Mouse (Mus musculus): ENCODE results near the gene Gm45208. TPM values are rescaled to one million over a fixed set of nuclear protein-coding genes. Genes with fewer than 3 reads are reported as not detected.
"Not testable (repeated sequence)": the region's sequence is repeated elsewhere in the genome, so short reads cannot be mapped to it uniquely, and the experiment has no call there.

Gm45208 gene
- polyA plus RNA-seq, 1 experiment, result 4.0 TPM

GRCm38 (mm10) chrX:7745429-7745828 lies 23.4 kb downstream of the Gm45208 start:
- no peak overlapping the region for H3K27ac ChIP-seq (replicated peaks; ENCODE audit: low read depth, low read length)
- H3K4me1 ChIP-seq (ENCODE audit: control insufficient read depth, insufficient read depth, insufficient read length, low read length), result no peaks in the 10 kb centered on the region; the same call in 1 of the 2 replicates
- H3K4me3 ChIP-seq (ENCODE audit: insufficient read depth, low read depth, low read length), result no peak overlapping the region

GRCm38 (mm10) chrX:7750432-7751116 lies 28.5 kb downstream of the Gm45208 start, which contains the start of gene Ccdc120:
Gene Ccdc120, minus strand, starts transcription at chrX:7750905.
- no peak within 1 kb of the TSS for H3K27ac ChIP-seq (replicated peaks; ENCODE audit: low read depth, low read length)
- peak within 1 kb of the TSS; percentile 75 for H3K4me3 ChIP-seq (ENCODE audit: insufficient read depth, low read depth, low read length)
- H3K4me1 ChIP-seq (ENCODE audit: control insufficient read depth, insufficient read depth, insufficient read length, low read length), result no peaks in the 10 kb centered on the region; the same call in 1 of the 2 replicates

GRCm38 (mm10) chrX:7753627-7754026 lies 31.6 kb downstream of the Gm45208 start:
- not testable (repeated sequence) for H3K4me3 ChIP-seq (ENCODE audit: insufficient read depth, low read depth, low read length)

GRCm38 (mm10) chrX:7762137-7762920 lies 40.3 kb downstream of the Gm45208 start, which contains the start of gene Tfe3:
Gene Tfe3, plus strand, starts transcription at chrX:7762560.
- H3K4me1 ChIP-seq (ENCODE audit: control insufficient read depth, insufficient read depth, insufficient read length, low read length), result no peaks in the 10 kb centered on the region
- peak within 1 kb of the TSS; percentile 91 for H3K27ac ChIP-seq (replicated peaks; ENCODE audit: low read depth, low read length)
- H3K4me3 ChIP-seq (ENCODE audit: insufficient read depth, low read depth, low read length), result peak within 1 kb of the TSS; percentile 96

More at GRCm38 (mm10) chrX:7753627-7754026, 31.6 kb downstream of the Gm45208 start:
- not testable (repeated sequence) for H3K27ac ChIP-seq (replicated peaks; ENCODE audit: low read depth, low read length); H3K4me1 ChIP-seq (ENCODE audit: control insufficient read depth, insufficient read depth, insufficient read length, low read length)

GRCm38 (mm10) chrX:7762921-7763197 lies 40.8 kb downstream of the Gm45208 start:
- Histone ChIP-seq H3K4me1 (ENCODE audit: control insufficient read depth, insufficient read depth, insufficient read length, low read length) (no peaks in the 10 kb centered on the region), H3K4me3 (ENCODE audit: insufficient read depth, low read depth, low read length) (peak overlapping the region; percentile 96), H3K27ac (replicated peaks; ENCODE audit: low read depth, low read length) (peak overlapping the region; percentile 91)

GRCm38 (mm10) chrX:7763631-7764393 lies 41.8 kb downstream of the Gm45208 start:
- peak overlapping the region; percentile 96 for H3K4me3 ChIP-seq (ENCODE audit: insufficient read depth, low read depth, low read length)
- H3K27ac ChIP-seq (replicated peaks; ENCODE audit: low read depth, low read length), result peak overlapping the region; percentile 91
- H3K4me1 ChIP-seq (ENCODE audit: control insufficient read depth, insufficient read depth, insufficient read length, low read length), result no peaks in the 10 kb centered on the region

GRCm38 (mm10) chrX:7764657-7765280 lies 42.7 kb downstream of the Gm45208 start:
- peak overlapping the region; percentile 74 for H3K27ac ChIP-seq (replicated peaks; ENCODE audit: low read depth, low read length)
- H3K4me1 ChIP-seq (ENCODE audit: control insufficient read depth, insufficient read depth, insufficient read length, low read length), result no peaks in the 10 kb centered on the region
- peak overlapping the region; percentile 96 for H3K4me3 ChIP-seq (ENCODE audit: insufficient read depth, low read depth, low read length)

- H3K4me1 ChIP-seq (ENCODE audit: control insufficient read depth, insufficient read depth, insufficient read length, low read length), result no peaks in the 10 kb centered on the region
- peak overlapping the region; percentile 96 for H3K4me3 ChIP-seq (ENCODE audit: insufficient read depth, low read depth, low read length)
- H3K27ac ChIP-seq (replicated peaks; ENCODE audit: low read depth, low read length), result peak overlapping the region; percentile 74
These were observed 43.2 kb downstream of the Gm45208 start for GRCm38 (mm10) chrX:7765281-7765670.

GRCm38 (mm10) chrX:7765764-7766163 lies 43.7 kb downstream of the Gm45208 start:
- Histone ChIP-seq H3K27ac (replicated peaks; ENCODE audit: low read depth, low read length) (peak overlapping the region; percentile 74), H3K4me3 (ENCODE audit: insufficient read depth, low read depth, low read length) (peak overlapping the region; percentile 96), H3K4me1 (ENCODE audit: control insufficient read depth, insufficient read depth, insufficient read length, low read length) (no peaks in the 10 kb centered on the region)

GRCm38 (mm10) chrX:7769302-7770017 lies 47.4 kb downstream of the Gm45208 start:
- Histone ChIP-seq H3K4me3 (ENCODE audit: insufficient read depth, low read depth, low read length) (no peak overlapping the region), H3K4me1 (ENCODE audit: control insufficient read depth, insufficient read depth, insufficient read length, low read length) (no peaks in the 10 kb centered on the region), H3K27ac (replicated peaks; ENCODE audit: low read depth, low read length) (no peak overlapping the region)

- H3K4me1 ChIP-seq (ENCODE audit: control insufficient read depth, insufficient read depth, insufficient read length, low read length), result no peaks in the 10 kb centered on the region
These were observed 50.7 kb downstream of the Gm45208 start for GRCm38 (mm10) chrX:7772766-7773165.

GRCm38 (mm10) chrX:7775501-7776205 lies 53.6 kb downstream of the Gm45208 start:
- H3K4me3 ChIP-seq (ENCODE audit: insufficient read depth, low read depth, low read length), result no peak overlapping the region
- H3K4me1 ChIP-seq (ENCODE audit: control insufficient read depth, insufficient read depth, insufficient read length, low read length), result no peaks in the 10 kb centered on the region
- H3K27ac ChIP-seq (replicated peaks; ENCODE audit: low read depth, low read length), result no peak overlapping the region

More at GRCm38 (mm10) chrX:7772766-7773165, 50.7 kb downstream of the Gm45208 start:
- H3K27ac ChIP-seq (replicated peaks; ENCODE audit: low read depth, low read length), result no peak overlapping the region
- no peak overlapping the region for H3K4me3 ChIP-seq (ENCODE audit: insufficient read depth, low read depth, low read length)

GRCm38 (mm10) chrX:7776329-7777082 lies 54.5 kb downstream of the Gm45208 start:
- no peak overlapping the region for H3K4me3 ChIP-seq (ENCODE audit: insufficient read depth, low read depth, low read length)

More at GRCm38 (mm10) chrX:7776329-7777082, 54.5 kb downstream of the Gm45208 start:
- Histone ChIP-seq H3K4me1 (ENCODE audit: control insufficient read depth, insufficient read depth, insufficient read length, low read length) (no peaks in the 10 kb centered on the region), H3K27ac (replicated peaks; ENCODE audit: low read depth, low read length) (no peak overlapping the region)

All from brown adipose tissue, adult 24 weeks (tissue).